Mouse (Mus musculus) liver, adult 10 weeks (tissue): ENCODE results near the gene Cyp2b13. TPM values are rescaled to one million over a fixed set of nuclear protein-coding genes. Genes with fewer than 3 reads are reported as not detected.

Source experiments
- polyA plus RNA-seq: library from polyadenylated mRNA; stranded (reverse); fragments of 350-450 nt; fragmentation: Illumina TruSeq; extraction: RNeasy Lipid Tissue Mini Kit (QIAGEN cat#74804); gene quantifications from one replicate; pipeline ENCODE4 v1.2.3, GENCODE M21; 2014; ENCODE audit warnings: low read depth, low replicate concordance

The Cyp2b13 gene
- 488 TPM for polyA plus RNA-seq

DNA sequence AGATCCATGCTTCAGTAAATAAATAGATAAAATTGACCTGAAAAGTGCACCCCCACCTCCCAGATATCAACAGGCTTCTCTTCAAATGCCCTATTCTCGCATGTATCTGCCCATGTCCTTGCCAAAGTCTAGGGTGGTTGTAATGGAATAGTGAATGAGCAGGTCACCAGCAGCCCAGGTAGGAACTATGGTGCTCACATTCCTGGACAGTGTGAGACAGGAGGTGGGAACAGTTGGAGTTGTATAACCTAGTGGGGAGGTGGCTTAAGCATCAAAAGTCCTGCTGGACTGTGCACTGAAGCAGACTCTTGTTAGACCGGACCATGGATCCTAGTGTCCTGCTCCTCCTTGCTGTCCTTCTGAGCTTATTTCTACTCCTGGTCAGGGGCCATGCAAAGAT is at the start of gene Cyp2b13:
Gene Cyp2b13 (plus strand): TSS at position 301 of the 400 bp plus-strand sequence.

Other genes with a start within 250 kb of the Cyp2b13 start
- not detected for gene Cyp2s1, start 244.6 kb upstream of the Cyp2b13 start, polyA plus RNA-seq
- gene Cyp2b10, start 163.9 kb upstream of the Cyp2b13 start, polyA plus RNA-seq = 97.7 TPM
- gene Cyp2b9, start 111.9 kb downstream of the Cyp2b13 start, polyA plus RNA-seq = 741 TPM
- 0.13 TPM for gene Vmn1r184, start 198.8 kb downstream of the Cyp2b13 start, polyA plus RNA-seq
- 209 TPM for gene Cyp2a4, start 245.7 kb downstream of the Cyp2b13 start, polyA plus RNA-seq